Comparison of ENCODE assay signal across 12 mouse cellular contexts in genomic region chr17:65641734-65642218, GRCm38 (mm10). TPM values are rescaled to one million over a fixed set of nuclear protein-coding genes. Genes with fewer than 3 reads are reported as not detected.
A peak's percentile ranks its signal among the peaks of the same experiment; 100 is the strongest.
DNase-seq lines count a peak whose midpoint lies in the region; ATAC-seq and TF ChIP-seq lines count a peak whose summit lies in the region.
"Had no signal": no experiment of that assay in that cellular context is flagged by ENCODE, and none has a peak within 500 bp of the region (broad histone marks: within the 10 kb centered on the region; RNA-seq: fewer than 3 reads in every experiment).

Gene Txndc2 (minus strand): TSS chr17:65642168.

- H3K4me3 ChIP-seq in layer of hippocampus, adult 2 months: no peak within 1 kb of the TSS
- H3K4me3 ChIP-seq in embryonic facial prominence, embryonic 14.5 days (ENCODE audit: low read depth, low read length): no peak within 1 kb of the TSS
- H3K4me3 ChIP-seq in hindbrain, postnatal 0 days (ENCODE audit: low read length): no peak within 1 kb of the TSS
- no peak within 1 kb of the TSS for H3K4me3 ChIP-seq in neural tube, embryonic 14.5 days (ENCODE audit: low read depth, low read length)
- H3K4me3 ChIP-seq: forebrain, embryonic 15.5 days had no signal

- no peaks in the 10 kb centered on the region for H3K9me3 ChIP-seq in embryonic facial prominence, embryonic 14.5 days (ENCODE audit: control insufficient read depth, low read length)
- no peaks in the 10 kb centered on the region for H3K9me3 ChIP-seq in hindbrain, postnatal 0 days (ENCODE audit: low read length)
- no peaks in the 10 kb centered on the region for H3K9me3 ChIP-seq in neural tube, embryonic 14.5 days (ENCODE audit: control insufficient read depth, low read length)
- H3K9me3 ChIP-seq: forebrain, embryonic 15.5 days had no signal

- DNase-seq in layer of hippocampus, adult 2 months (ENCODE audit: low spot score in 2 of 2): no peak
- DNase-seq in layer of hippocampus, postnatal 14 days (ENCODE audit: low spot score in 2 of 2): no peak
- no peak for DNase-seq in embryonic facial prominence, embryonic 14.5 days (ENCODE audit: low spot score)
- DNase-seq in hindbrain, postnatal 0 days (ENCODE audit: low spot score): no peak
- no peak for DNase-seq in left cerebral cortex, adult 8-10 months (ENCODE audit: low spot score in 2 of 2)
- DNase-seq in urinary bladder, postnatal 10 days (ENCODE audit: low spot score): no peak
- DNase-seq: lung, postnatal 36 days; thymus, postnatal 25 days had no signal

- H3K9ac ChIP-seq in embryonic facial prominence, embryonic 14.5 days (ENCODE audit: low read depth, low read length): 0 out of 2 replicates have a peak within 1 kb of the TSS, but pooled peaks have one; percentile 10
- H3K9ac ChIP-seq in hindbrain, postnatal 0 days (replicated peaks; ENCODE audit: low read length): 0 out of 2 replicates have a peak within 1 kb of the TSS, but pooled peaks have one; percentile 28
- H3K9ac ChIP-seq in neural tube, embryonic 14.5 days (replicated peaks; ENCODE audit: low read depth, low read length): no peak within 1 kb of the TSS; the same call in 1 of the 2 replicates
- H3K9ac ChIP-seq: forebrain, embryonic 15.5 days had no signal

- no peaks in the 10 kb centered on the region for H3K27me3 ChIP-seq in embryonic facial prominence, embryonic 14.5 days (replicated peaks; ENCODE audit: control insufficient read depth, insufficient read depth, low read length)
- no peaks in the 10 kb centered on the region for H3K27me3 ChIP-seq in hindbrain, postnatal 0 days (ENCODE audit: insufficient read depth, low read length)
- no peaks in the 10 kb centered on the region for H3K27me3 ChIP-seq in neural tube, embryonic 14.5 days (ENCODE audit: control insufficient read depth, insufficient read depth, low read length)
- H3K27me3 ChIP-seq: forebrain, embryonic 15.5 days had no signal

- H3K27ac ChIP-seq in layer of hippocampus, adult 2 months: peak within 1 kb of the TSS; percentile 85
- peak within 1 kb of the TSS; percentile 74 for H3K27ac ChIP-seq in embryonic facial prominence, embryonic 14.5 days (replicated peaks; ENCODE audit: low read depth, low read length)
- peak within 1 kb of the TSS; percentile 70 for H3K27ac ChIP-seq in hindbrain, postnatal 0 days
- H3K27ac ChIP-seq in neural tube, embryonic 14.5 days (ENCODE audit: low read depth, low read length): peak within 1 kb of the TSS; percentile 52; the same call in 1 of the 2 replicates
- H3K27ac ChIP-seq: forebrain, embryonic 15.5 days had no signal

- 82% methylated on average over 11 of the region's 11 CpGs for WGBS in embryonic facial prominence, embryonic 14.5 days
- 85% methylated on average over 11 of the region's 11 CpGs for WGBS in hindbrain, postnatal 0 days
- 90% methylated on average over 11 of the region's 11 CpGs for WGBS in neural tube, embryonic 14.5 days

- H3K36me3 ChIP-seq in embryonic facial prominence, embryonic 14.5 days (ENCODE audit: control insufficient read depth, insufficient read depth, low read length): no peaks in the 10 kb centered on the region
- H3K36me3 ChIP-seq in hindbrain, postnatal 0 days (ENCODE audit: insufficient read depth, low read length): no peaks in the 10 kb centered on the region
- H3K36me3 ChIP-seq in neural tube, embryonic 14.5 days (ENCODE audit: control insufficient read depth, insufficient read depth, low read length): no peaks in the 10 kb centered on the region
- H3K36me3 ChIP-seq: forebrain, embryonic 15.5 days had no signal

- TF ChIP-seq CTCF in layer of hippocampus, adult 2 months (conservative IDR thresholded peaks at IDR 0.05): no peak
- TF ChIP-seq CTCF in hindbrain, postnatal 0 days (IDR thresholded peaks at IDR 0.05; ENCODE audit: low read depth): no peak

- peak within 1 kb of the TSS; percentile 35 for H3K4me2 ChIP-seq in embryonic facial prominence, embryonic 14.5 days (ENCODE audit: low read depth, low read length)
- H3K4me2 ChIP-seq in hindbrain, postnatal 0 days (ENCODE audit: low read depth, low read length): no peak within 1 kb of the TSS; the same call in 1 of the 2 replicates
- H3K4me2 ChIP-seq in neural tube, embryonic 14.5 days (ENCODE audit: low read depth, low read length): no peak within 1 kb of the TSS
- H3K4me2 ChIP-seq: forebrain, embryonic 15.5 days had no signal

- H3K4me1 ChIP-seq in embryonic facial prominence, embryonic 14.5 days (ENCODE audit: control insufficient read depth, insufficient read depth, low read length): peaks cover 17% of the 10 kb centered on the region
- H3K4me1 ChIP-seq in hindbrain, postnatal 0 days (ENCODE audit: insufficient read depth, low read length): no peaks in the 10 kb centered on the region
- H3K4me1 ChIP-seq in neural tube, embryonic 14.5 days (ENCODE audit: control insufficient read depth, insufficient read depth, low read length): peaks cover 11% of the 10 kb centered on the region

- no peak for ATAC-seq in embryonic facial prominence, embryonic 14.5 days (ENCODE audit: low read depth)
- ATAC-seq in hindbrain, postnatal 0 days: no peak
- ATAC-seq in neural tube, embryonic 14.5 days (ENCODE audit: low read depth): no peak
- ATAC-seq: forebrain, embryonic 15.5 days; intestine, postnatal 0 days had no signal

RNA-seq across cellular contexts. Expression of gene Txndc2, which starts in this region (rescaled TPM):
- not detected for total RNA-seq in layer of hippocampus, adult 2 months (2021)
- under 1 TPM in 1 of 2 experiments, not detected in 1; 0.36 TPM for total RNA-seq in layer of hippocampus, postnatal 14 days (2021)
- 0.14 TPM in 1 of 2 replicates, not detected in the other for polyA plus RNA-seq in embryonic facial prominence, embryonic 14.5 days (2014; fragmentation: Nextera tagmentation; extraction: Ambion mirVana)
- total RNA-seq in hindbrain, postnatal 0 days (2014; rRNA removed): not detected in 2 replicates
- polyA plus RNA-seq in hindbrain, postnatal 0 days (2015; fragmentation: Nextera tagmentation; extraction: Ambion mirVana): 0.10 and 0.13 TPM in 2 replicates
- 0.11 and 0.14 TPM in 2 replicates for polyA plus RNA-seq in neural tube, embryonic 14.5 days (2014; fragmentation: Nextera tagmentation; extraction: Ambion mirVana)
- total RNA-seq in left cerebral cortex, adult 8-10 months (2022): under 1 TPM in 1 of 4 experiments, not detected in 3; 0.25 TPM
- total RNA-seq: left cerebral cortex, adult 18-20 months had no signal
- polyA plus RNA-seq: intestine, postnatal 0 days had no signal
